Mouse (Mus musculus) stomach, postnatal 0 days (tissue): ENCODE measurements around the gene Ank2. TPM values are rescaled to one million over a fixed set of nuclear protein-coding genes. Genes with fewer than 3 reads are reported as not detected.

Experiments
- ATAC-seq: fragments of 200-750 bp; cut with Nextera tagmentation; 2 replicates; pipeline ENCODE4 v1.8.0; 2017; ENCODE audit not compliant: low FRiP score, low TSS enrichment
- DNase-seq: peaks from one replicate; pipeline ENCODE4 v3.0.0-alpha.2; 2016; ENCODE audit warnings: low spot score
- H3K27ac ChIP-seq: fragments of 300-500 bp; sonication (generic); replicated peaks from 2 replicates; pipeline ENCODE4 v1.5.1; 2014; ENCODE audit warnings: mild to moderate bottlenecking, control low read depth
- H3K27me3 ChIP-seq: fragments of 300-500 bp; sonication (generic); 2 replicates; pipeline ENCODE4 v1.6.1; 2014; ENCODE audit warnings: low read length; ENCODE audit not compliant: control insufficient read depth, insufficient read depth
- H3K36me3 ChIP-seq: fragments of 300-500 bp; sonication (generic); 2 replicates; pipeline ENCODE4 v1.6.1; 2014; ENCODE audit warnings: low read length, mixed read lengths; ENCODE audit not compliant: control insufficient read depth, insufficient read depth
- H3K4me1 ChIP-seq: fragments of 300-500 bp; sonication (generic); replicated peaks from 2 replicates; pipeline ENCODE4 v1.6.1; 2014; ENCODE audit warnings: antibody characterized with exemption; ENCODE audit not compliant: control insufficient read depth, insufficient read depth
- H3K4me2 ChIP-seq: fragments of 300-500 bp; sonication (generic); replicated peaks from 2 replicates; pipeline ENCODE4 v1.6.1; 2014; ENCODE audit warnings: low read depth, mild to moderate bottlenecking, control low read depth, moderate library complexity
- H3K4me3 ChIP-seq: fragments of 300-500 bp; sonication (generic); 2 replicates; pipeline ENCODE4 v1.5.1; 2014; ENCODE audit warnings: low read depth, low read length, control low read depth
- H3K9ac ChIP-seq: fragments of 300-500 bp; sonication (generic); 2 replicates; pipeline ENCODE4 v1.6.1; 2014; ENCODE audit warnings: mild to moderate bottlenecking, low read length, control low read depth, mixed read lengths
- H3K9me3 ChIP-seq: fragments of 300-500 bp; sonication (generic); 2 replicates; pipeline ENCODE4 v1.6.1; 2016; ENCODE audit warnings: low read length; ENCODE audit not compliant: control insufficient read depth
- CTCF ChIP-seq: IDR thresholded peaks from 2 replicates; pipeline ENCODE4 v1.5.1; 2016; ENCODE audit warnings: antibody characterized with exemption, low read depth, mild to moderate bottlenecking, moderate library complexity
- EP300 ChIP-seq: optimal IDR thresholded peaks from 2 replicates; pipeline ENCODE3; 2016; ENCODE audit warnings: antibody characterized with exemption
- WGBS: fragments of 180-500 bp; shearing (Covaris S2); extraction: QIAGEN DNeasy Blood & Tissue Kit; methylation state at CpG from one replicate; pipeline ENCODE4 v1.1.7; 2014; 5-methylcytosine and 5-hydroxymethylcytosine counted together
- polyA plus RNA-seq: library from polyadenylated mRNA; unstranded; fragments of >200 nt; fragmentation: Nextera tagmentation; extraction: Ambion mirVana; gene quantifications from 2 replicates; pipeline ENCODE4 v1.2.1, GENCODE M21; 2015

The Ank2 gene
- polyA plus RNA-seq, 1 experiment from 2014 or later = 12.3 TPM

GRCm38 (mm10) chr3:127515251-127515650, 16.1 kb upstream of the Ank2 start:
- Histone ChIP-seq H3K36me3 (no peaks in the 10 kb centered on the region), H3K9me3 (no peaks in the 10 kb centered on the region), H3K4me2 (no peak overlapping the region), H3K27me3 (no peaks in the 10 kb centered on the region), H3K27ac (no peak overlapping the region), H3K4me3 (no peak overlapping the region), H3K4me1 (no peaks in the 10 kb centered on the region), H3K9ac (no peak overlapping the region)
- ATAC-seq = no peak
- no peak for TF ChIP-seq EP300
- no peak for TF ChIP-seq CTCF
- 86% methylated on average over 1 of the region's 1 CpGs for WGBS
- no peak for DNase-seq

- ATAC-seq (no peak), DNase-seq (no peak)
- WGBS = 82% methylated on average over 2 of the region's 2 CpGs
- Histone ChIP-seq H3K9ac (no peak overlapping the region), H3K4me3 (no peak overlapping the region), H3K9me3 (no peaks in the 10 kb centered on the region), H3K27ac (no peak overlapping the region), H3K4me1 (no peaks in the 10 kb centered on the region), H3K27me3 (no peaks in the 10 kb centered on the region), H3K36me3 (no peaks in the 10 kb centered on the region), H3K4me2 (no peak overlapping the region)
- TF ChIP-seq CTCF (no peak), EP300 (no peak)
Measured at GRCm38 (mm10) chr3:127513699-127514098, 14.5 kb upstream of the Ank2 start.

GRCm38 (mm10) chr3:127512794-127513335, 13.7 kb upstream of the Ank2 start:
- TF ChIP-seq CTCF = no peak
- no peak for TF ChIP-seq EP300
- no peak overlapping the region for H3K4me3 ChIP-seq
- no peak overlapping the region for H3K4me2 ChIP-seq
- DNase-seq = no peak
- no peaks in the 10 kb centered on the region for H3K4me1 ChIP-seq
- H3K9ac ChIP-seq = no peak overlapping the region
- ATAC-seq = no peak
- H3K27ac ChIP-seq = no peak overlapping the region
- H3K27me3 ChIP-seq = no peaks in the 10 kb centered on the region
- no peaks in the 10 kb centered on the region for H3K9me3 ChIP-seq
- H3K36me3 ChIP-seq = no peaks in the 10 kb centered on the region
- 78% methylated on average over 15 of the region's 15 CpGs for WGBS

- no peaks in the 10 kb centered on the region for H3K4me1 ChIP-seq
- H3K27me3 ChIP-seq = no peaks in the 10 kb centered on the region
- no peak overlapping the region for H3K9ac ChIP-seq
- no peak for TF ChIP-seq CTCF
- no peak for TF ChIP-seq EP300
- DNase-seq (no peak), ATAC-seq (no peak)
- no peak overlapping the region for H3K27ac ChIP-seq
- WGBS = 81% methylated on average over 12 of the region's 12 CpGs
- no peaks in the 10 kb centered on the region for H3K9me3 ChIP-seq
- no peak overlapping the region for H3K4me3 ChIP-seq
- no peaks in the 10 kb centered on the region for H3K36me3 ChIP-seq
- no peak overlapping the region for H3K4me2 ChIP-seq
Measured at GRCm38 (mm10) chr3:127511786-127512746, 12.9 kb upstream of the Ank2 start.

- 67% methylated on average over 15 of the region's 15 CpGs for WGBS
- Histone ChIP-seq H3K27ac (no peak overlapping the region), H3K36me3 (no peaks in the 10 kb centered on the region), H3K4me1 (no peaks in the 10 kb centered on the region), H3K9ac (no peak overlapping the region), H3K4me3 (no peak overlapping the region), H3K9me3 (no peaks in the 10 kb centered on the region), H3K4me2 (no peak overlapping the region), H3K27me3 (no peaks in the 10 kb centered on the region)
- no peak for ATAC-seq
- no peak for DNase-seq
- TF ChIP-seq EP300 = no peak
- TF ChIP-seq CTCF = no peak
Measured at GRCm38 (mm10) chr3:127507878-127508783, 9.0 kb upstream of the Ank2 start.
